Mouse (Mus musculus) neutrophil, adult 5-6 weeks (primary cell): ENCODE results near the gene Map3k9. TPM values are rescaled to one million over a fixed set of nuclear protein-coding genes. Genes with fewer than 3 reads are reported as not detected.

Experiments
- ATAC-seq: fragments of 151-379, 151-347 bp; 2 replicates; pipeline ENCODE4 v1.8.0; 2017; ENCODE audit warnings: mild to moderate bottlenecking, moderate TSS enrichment; ENCODE audit not compliant: insufficient number of reproducible peaks, poor library complexity, low FRiP score, severe bottlenecking; ENCODE audit errors: extremely low read depth
- total RNA-seq: library from RNA; stranded (forward); fragments of 200-1000 nt; gene quantifications from 2 replicates; pipeline ENCODE4 v1.2.3, GENCODE M21; 2017

The Map3k9 gene
- total RNA-seq: 26.3 and 30.1 TPM in 2 replicates

DNA sequence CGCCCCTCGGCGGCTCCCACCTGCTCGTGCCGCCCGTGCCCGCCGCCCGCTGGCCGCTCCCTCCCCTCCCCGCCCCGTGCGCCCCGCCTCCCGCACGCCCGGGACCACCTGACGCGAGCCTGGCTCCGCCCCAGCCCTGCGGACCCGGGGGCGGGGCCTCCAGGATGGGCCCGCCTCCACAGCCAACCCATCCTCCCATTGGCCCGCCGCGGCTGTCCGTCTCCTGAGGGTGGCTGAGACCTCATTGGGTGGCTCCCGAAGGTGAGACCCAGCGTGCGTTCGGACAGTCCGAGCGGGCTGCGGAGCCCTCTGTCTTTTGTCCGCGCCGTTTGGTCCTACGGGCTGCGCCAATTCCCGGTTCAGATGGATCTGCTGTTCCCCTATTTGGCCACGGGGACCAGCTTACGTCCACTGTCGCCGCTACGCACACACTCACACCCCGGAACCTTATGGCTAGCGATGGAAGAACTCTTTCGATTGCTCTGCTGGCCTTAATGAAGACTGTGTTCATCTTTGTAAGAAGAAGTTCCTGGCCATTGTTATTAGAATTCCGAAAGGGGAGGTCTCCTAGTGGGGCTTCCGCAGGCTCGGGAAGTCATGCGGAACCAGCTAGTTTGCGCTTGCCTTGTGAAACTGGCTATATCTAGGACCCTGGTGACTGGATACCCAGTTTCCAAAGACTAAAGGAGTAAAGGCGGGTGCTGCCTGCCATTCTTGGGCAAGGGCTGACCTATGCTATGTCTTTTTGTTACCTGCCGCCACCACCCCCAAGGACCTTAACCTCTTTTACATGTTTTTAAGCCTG, at the start of gene Map3k9:
TSS of gene Map3k9 (minus strand) at position 71 of the 805 bp plus-strand sequence.
- ATAC-seq: peak; percentile 93

DNA sequence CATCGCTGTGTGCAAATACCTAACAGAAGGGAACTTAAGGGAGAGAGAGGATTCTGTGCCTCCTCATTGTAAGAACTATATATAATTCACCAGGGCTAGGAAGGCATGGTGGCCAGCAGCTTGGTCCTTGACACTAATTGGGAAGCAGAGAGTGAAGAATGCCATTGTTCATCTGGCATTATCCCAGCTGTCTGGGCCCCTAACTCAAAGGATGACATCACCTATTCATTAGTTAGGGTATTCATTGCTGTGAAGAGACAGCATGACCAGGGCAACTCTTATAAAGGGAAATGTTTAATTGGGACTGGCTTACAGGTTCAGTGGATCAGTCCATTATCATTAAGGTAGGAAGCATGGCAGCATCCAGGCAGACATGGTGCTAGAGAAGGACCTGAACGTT, 47.4 kb upstream of the Map3k9 start:
- ATAC-seq: no peak

GRCm38 (mm10) chr12:81822778-81823480, 42.0 kb upstream of the Map3k9 start:
- ATAC-seq: no peak

- no peak for ATAC-seq
Observed at GRCm38 (mm10) chr12:81822176-81822575, 41.2 kb upstream of the Map3k9 start.

- no peak for ATAC-seq
Observed at GRCm38 (mm10) chr12:81820700-81821099, 39.7 kb upstream of the Map3k9 start.

DNA sequence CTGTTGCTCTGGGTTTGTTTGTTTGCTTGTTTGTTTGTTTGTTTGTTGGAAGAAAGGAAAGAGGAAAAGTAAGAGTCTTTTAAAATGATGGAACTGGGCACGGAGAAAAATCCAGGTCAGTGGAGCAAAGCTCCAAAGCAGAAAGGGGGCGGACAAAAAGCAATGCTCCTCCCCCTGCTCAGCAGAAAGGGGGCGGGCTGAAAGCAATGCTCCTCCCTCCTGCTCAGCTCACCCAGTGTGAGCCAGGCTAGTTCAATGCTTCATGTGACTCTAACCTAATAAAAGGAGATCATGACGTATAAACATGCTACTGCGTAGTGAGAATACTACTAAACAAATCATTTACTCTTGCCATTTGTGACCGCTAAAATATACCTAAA, 36.1 kb upstream of the Map3k9 start:
- ATAC-seq: no peak

GRCm38 (mm10) chr12:81816330-81817125, 35.6 kb upstream of the Map3k9 start:
- no peak for ATAC-seq

DNA sequence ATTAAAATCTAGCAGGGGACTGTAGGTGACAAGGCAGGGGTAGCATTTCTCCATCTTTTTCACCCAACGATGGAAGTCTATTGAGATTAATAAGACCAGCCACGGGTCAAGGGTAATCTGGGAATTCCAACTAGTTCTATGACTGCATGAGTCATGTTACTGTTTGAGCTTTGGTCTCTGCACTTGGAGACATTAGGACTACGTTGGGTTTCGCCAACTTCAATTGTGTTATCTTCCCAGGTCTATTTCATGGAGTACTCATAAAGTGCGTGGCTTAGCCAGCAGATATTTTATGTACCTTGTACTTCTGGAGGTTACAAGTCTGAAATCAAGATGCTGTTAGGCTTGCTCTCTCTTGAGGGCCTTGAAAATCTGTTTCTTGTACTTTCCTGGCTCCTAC, 33.8 kb upstream of the Map3k9 start:
- ATAC-seq: no peak

- ATAC-seq: no peak
Observed at GRCm38 (mm10) chr12:81810417-81810816, 29.4 kb upstream of the Map3k9 start.

DNA sequence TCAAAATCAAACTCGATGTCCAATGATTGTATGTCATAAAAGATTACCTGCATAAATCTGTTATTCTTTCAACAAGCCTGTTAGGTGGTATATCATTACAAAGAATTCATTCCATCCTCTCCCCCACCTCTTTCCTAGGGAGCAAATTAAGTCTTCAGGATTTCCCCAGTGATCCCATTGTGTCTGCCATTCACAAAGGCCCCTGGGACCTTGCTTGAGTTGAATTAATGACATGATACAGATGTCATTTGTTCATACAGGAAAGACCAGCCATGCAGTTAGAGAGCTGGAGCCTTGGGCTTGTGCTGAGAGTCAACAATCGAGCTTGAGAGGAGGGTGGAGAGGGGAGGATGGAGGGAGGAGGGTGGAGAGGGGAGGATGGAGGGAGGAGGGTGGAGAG, 27.6 kb upstream of the Map3k9 start:
- no peak for ATAC-seq

- ATAC-seq: no peak
Observed at GRCm38 (mm10) chr12:81807953-81808352, 27.0 kb upstream of the Map3k9 start.

DNA sequence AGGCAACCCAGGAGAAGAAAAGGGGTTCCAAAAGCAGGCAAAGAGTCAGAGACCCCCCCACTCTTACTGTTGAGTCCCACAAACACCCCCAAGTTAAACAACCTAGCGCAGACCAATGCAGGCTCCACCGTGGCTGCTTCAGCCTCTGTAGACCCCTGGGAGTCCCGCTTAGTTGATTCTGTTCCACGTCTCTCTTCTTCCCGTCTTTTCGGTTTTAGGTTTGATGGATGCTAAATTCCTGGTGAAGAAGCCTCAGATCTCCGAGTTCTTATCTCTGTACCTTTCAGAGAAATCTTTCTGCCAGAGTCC, 26.5 kb upstream of the Map3k9 start:
- ATAC-seq: no peak

GRCm38 (mm10) chr12:81806759-81807528, 26.0 kb upstream of the Map3k9 start:
- ATAC-seq: peak; percentile 79

- no peak for ATAC-seq
Observed at GRCm38 (mm10) chr12:81806114-81806513, 25.1 kb upstream of the Map3k9 start.

GRCm38 (mm10) chr12:81803803-81804202, 22.8 kb upstream of the Map3k9 start:
- no peak for ATAC-seq

DNA sequence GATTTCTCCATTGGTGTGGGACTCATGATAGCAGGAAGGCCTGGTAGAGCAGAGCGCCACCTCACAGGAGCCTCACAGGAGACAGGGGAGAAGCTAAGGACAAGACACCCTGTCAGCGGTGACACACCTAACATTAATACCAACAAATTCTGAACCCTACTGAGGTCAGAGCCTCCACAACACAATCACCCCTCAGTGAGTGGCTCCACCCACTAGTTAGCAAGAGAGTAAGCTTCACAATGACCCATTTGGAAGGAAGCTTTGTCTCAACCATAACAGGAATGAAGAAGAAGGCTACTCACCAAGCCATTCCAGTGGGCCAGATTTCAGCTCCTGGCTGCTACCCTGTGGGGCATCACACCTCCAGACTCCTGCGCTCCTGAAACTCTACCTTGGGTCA, 22.0 kb upstream of the Map3k9 start:
- ATAC-seq: no peak

- no peak for ATAC-seq
Observed at GRCm38 (mm10) chr12:81801134-81801533, 20.2 kb upstream of the Map3k9 start.

DNA sequence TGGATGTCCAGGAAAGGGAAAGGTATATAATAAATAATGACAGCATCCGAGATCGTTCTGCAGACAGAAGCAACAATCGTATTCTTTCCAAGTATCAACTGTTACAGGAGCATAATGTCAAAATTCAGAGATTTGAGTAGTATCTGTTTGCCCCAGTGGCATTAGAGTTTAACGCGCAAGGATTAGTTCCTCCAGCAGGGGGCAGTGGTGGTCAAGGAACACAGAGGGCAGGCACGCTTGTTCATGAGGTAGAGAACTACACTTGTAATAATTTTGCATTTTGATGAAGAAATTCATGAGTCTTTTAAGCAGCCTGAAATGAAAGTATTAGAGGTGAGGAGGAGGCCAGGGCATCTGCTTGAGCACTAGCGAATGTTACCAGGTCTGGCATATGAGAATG, 15.6 kb upstream of the Map3k9 start:
- ATAC-seq: peak; percentile 96
